Mouse (Mus musculus): ENCODE measurements around the gene Lemd2. TPM values are rescaled to one million over a fixed set of nuclear protein-coding genes. Genes with fewer than 3 reads are reported as not detected.

Gene Lemd2
- polyA plus RNA-seq, 1 experiment from 2014 or later: 24.0 TPM

- WGBS: 87% methylated on average over 6 of the region's 6 CpGs
- no peak for ATAC-seq
- Histone ChIP-seq H3K9ac (replicated peaks) (no peak overlapping the region), H3K9me3 (no peaks in the 10 kb centered on the region), H3K27me3 (no peaks in the 10 kb centered on the region), H3K36me3 (no peaks in the 10 kb centered on the region), H3K27ac (no peak overlapping the region), H3K4me1 (replicated peaks) (peaks cover 50% of the 10 kb centered on the region), H3K4me2 (replicated peaks) (no peak overlapping the region), H3K4me3 (replicated peaks) (no peak overlapping the region)
Measured at GRCm38 (mm10) chr17:27223821-27224220, 19.6 kb upstream of the Lemd2 start.

- Histone ChIP-seq H3K9ac (replicated peaks) (no peak overlapping the region), H3K4me1 (replicated peaks) (peaks cover 39% of the 10 kb centered on the region), H3K27me3 (no peaks in the 10 kb centered on the region; the same call in 1 of the 2 replicates), H3K4me3 (replicated peaks) (no peak overlapping the region), H3K4me2 (replicated peaks) (no peak overlapping the region), H3K36me3 (no peaks in the 10 kb centered on the region), H3K9me3 (no peaks in the 10 kb centered on the region), H3K27ac (no peak overlapping the region)
- WGBS: 89% methylated on average over 16 of the region's 16 CpGs
- ATAC-seq: no peak
Measured at GRCm38 (mm10) chr17:27221562-27221961, 17.3 kb upstream of the Lemd2 start.

- H3K27me3 ChIP-seq: no peaks in the 10 kb centered on the region; the same call in 1 of the 2 replicates
- WGBS: 44% methylated on average over 6 of the region's 6 CpGs
- H3K9me3 ChIP-seq: no peaks in the 10 kb centered on the region
- H3K4me3 ChIP-seq (replicated peaks): no peak overlapping the region
- ATAC-seq: no peak
- peaks cover 18% of the 10 kb centered on the region for H3K4me1 ChIP-seq (replicated peaks)
- H3K4me2 ChIP-seq (replicated peaks): no peak overlapping the region
- H3K27ac ChIP-seq: no peak overlapping the region
- no peaks in the 10 kb centered on the region for H3K36me3 ChIP-seq
- H3K9ac ChIP-seq (replicated peaks): no peak overlapping the region
Measured at GRCm38 (mm10) chr17:27218916-27219315, 14.6 kb upstream of the Lemd2 start.

GRCm38 (mm10) chr17:27218364-27218763 is 14.1 kb upstream of the Lemd2 start:
- no peak overlapping the region for H3K27ac ChIP-seq
- no peaks in the 10 kb centered on the region for H3K36me3 ChIP-seq
- no peaks in the 10 kb centered on the region; the same call in 1 of the 2 replicates for H3K27me3 ChIP-seq
- 44% methylated on average over 6 of the region's 8 CpGs for WGBS
- no peak for ATAC-seq
- no peak overlapping the region for H3K4me2 ChIP-seq (replicated peaks)
- no peak overlapping the region for H3K4me3 ChIP-seq (replicated peaks)
- no peak overlapping the region for H3K9ac ChIP-seq (replicated peaks)
- H3K4me1 ChIP-seq (replicated peaks): peaks cover 18% of the 10 kb centered on the region
- no peaks in the 10 kb centered on the region for H3K9me3 ChIP-seq

- no peak overlapping the region for H3K9ac ChIP-seq (replicated peaks)
- no peak overlapping the region for H3K27ac ChIP-seq
- H3K27me3 ChIP-seq: no peaks in the 10 kb centered on the region; the same call in 1 of the 2 replicates
- H3K4me1 ChIP-seq (replicated peaks): peaks cover 21% of the 10 kb centered on the region
- no peaks in the 10 kb centered on the region for H3K9me3 ChIP-seq
- no peak overlapping the region for H3K4me3 ChIP-seq (replicated peaks)
- no peaks in the 10 kb centered on the region for H3K36me3 ChIP-seq
- H3K4me2 ChIP-seq (replicated peaks): no peak overlapping the region
- peak; percentile 65; the same call in 1 of the 2 replicates for ATAC-seq
- 1% methylated on average over 11 of the region's 11 CpGs for WGBS
Measured at GRCm38 (mm10) chr17:27212768-27213525, 8.7 kb upstream of the Lemd2 start.

- H3K4me2 ChIP-seq (replicated peaks): no peak overlapping the region
- H3K27me3 ChIP-seq: no peaks in the 10 kb centered on the region; the same call in 1 of the 2 replicates
- H3K4me1 ChIP-seq (replicated peaks): peaks cover 23% of the 10 kb centered on the region
- H3K9me3 ChIP-seq: no peaks in the 10 kb centered on the region
- no peak overlapping the region for H3K4me3 ChIP-seq (replicated peaks)
- 50% methylated on average over 6 of the region's 6 CpGs for WGBS
- H3K27ac ChIP-seq: no peak overlapping the region
- no peaks in the 10 kb centered on the region for H3K36me3 ChIP-seq
- H3K9ac ChIP-seq (replicated peaks): 0 out of 2 replicates have a peak overlapping the region, but pooled peaks have one; percentile 15
- 0 out of 2 replicates have a peak, but pooled peaks have one; percentile 22 for ATAC-seq
Measured at GRCm38 (mm10) chr17:27212006-27212405, 7.7 kb upstream of the Lemd2 start.

DNA sequence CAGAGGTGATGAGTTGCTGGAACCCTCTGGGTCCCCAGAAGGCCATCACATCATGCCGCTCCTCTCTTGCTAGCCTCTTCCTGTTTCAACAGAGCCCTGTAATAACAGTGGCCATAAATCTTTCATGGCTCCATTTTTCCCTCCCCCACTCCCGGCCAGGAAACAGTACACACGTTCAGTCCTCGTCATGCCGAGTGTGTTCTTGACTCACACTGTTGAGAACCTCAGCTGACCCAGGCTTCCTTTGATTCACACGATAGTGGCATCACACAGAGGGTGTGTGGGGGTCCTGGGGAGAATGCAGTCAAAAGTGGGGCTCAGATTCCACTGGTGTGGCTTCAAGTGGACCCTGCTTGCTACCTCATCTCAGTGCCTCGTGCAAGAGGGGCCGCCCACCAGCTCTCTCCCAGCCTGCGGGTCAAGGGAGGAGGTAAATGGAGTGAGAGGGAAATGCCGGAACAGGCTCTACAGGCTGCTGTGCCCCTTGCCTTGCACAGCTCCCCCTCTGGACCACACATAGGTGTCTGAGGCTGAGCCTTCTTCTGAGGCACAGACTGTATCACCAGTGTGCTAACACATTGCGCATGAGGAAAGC is 2.9 kb upstream of the Lemd2 start:
- Histone ChIP-seq H3K9ac (replicated peaks) (no peak overlapping the region), H3K4me1 (replicated peaks) (peaks cover 44% of the 10 kb centered on the region), H3K9me3 (no peaks in the 10 kb centered on the region), H3K4me2 (replicated peaks) (no peak overlapping the region), H3K27ac (no peak overlapping the region), H3K27me3 (no peaks in the 10 kb centered on the region), H3K36me3 (peaks cover 3% of the 10 kb centered on the region; the same call in 1 of the 2 replicates), H3K4me3 (replicated peaks) (no peak overlapping the region)
- WGBS: 75% methylated on average over 11 of the region's 11 CpGs
- ATAC-seq: no peak

DNA sequence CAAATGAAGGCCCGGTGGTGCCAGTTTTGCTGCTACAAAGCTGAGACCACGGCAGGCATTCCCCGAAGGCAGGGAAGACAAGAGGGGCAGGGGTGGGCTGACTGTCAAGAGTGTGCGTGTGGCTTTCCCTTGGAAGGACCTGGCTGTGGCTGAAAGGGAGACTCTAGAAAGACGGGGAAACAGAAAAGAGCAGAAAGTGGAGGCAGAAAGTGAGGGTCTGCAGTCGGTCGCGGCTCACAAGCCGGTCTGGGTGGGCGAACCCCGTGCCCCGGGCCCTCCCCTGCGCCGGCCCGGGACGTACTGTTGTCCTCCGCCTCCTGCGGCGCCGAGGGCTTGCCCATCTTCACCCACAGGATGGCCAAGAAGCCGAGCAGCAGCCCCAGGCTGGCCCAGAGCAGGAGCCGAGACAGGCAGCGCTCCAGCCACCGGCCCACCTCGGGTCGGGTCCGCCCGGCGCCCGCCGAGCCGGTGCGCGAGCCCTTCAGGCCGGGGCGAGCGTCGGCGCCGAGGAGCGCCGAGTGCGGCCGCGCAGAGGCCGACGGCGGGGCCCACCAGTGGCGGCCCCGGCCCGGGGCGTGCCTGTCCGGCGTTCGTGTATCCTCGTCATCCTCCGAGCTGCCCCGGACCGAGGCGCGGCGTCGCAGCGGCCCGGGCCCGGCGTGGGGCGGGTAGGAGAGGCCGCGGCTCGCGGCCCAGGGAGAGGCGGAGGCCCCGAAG is 753 bp downstream of the Lemd2 start:
- H3K4me3 ChIP-seq (replicated peaks): peak overlapping the region; percentile 90
- H3K27ac ChIP-seq: peak overlapping the region; percentile 98
- WGBS: 0% methylated on average over 36 of the region's 74 CpGs
- peak overlapping the region; percentile 94 for H3K4me2 ChIP-seq (replicated peaks)
- peaks cover 58% of the 10 kb centered on the region for H3K4me1 ChIP-seq (replicated peaks)
- peak; percentile 59 for ATAC-seq
- peaks cover 38% of the 10 kb centered on the region for H3K36me3 ChIP-seq
- H3K9ac ChIP-seq (replicated peaks): peak overlapping the region; percentile 99
- no peaks in the 10 kb centered on the region for H3K27me3 ChIP-seq
- no peaks in the 10 kb centered on the region for H3K9me3 ChIP-seq

DNA sequence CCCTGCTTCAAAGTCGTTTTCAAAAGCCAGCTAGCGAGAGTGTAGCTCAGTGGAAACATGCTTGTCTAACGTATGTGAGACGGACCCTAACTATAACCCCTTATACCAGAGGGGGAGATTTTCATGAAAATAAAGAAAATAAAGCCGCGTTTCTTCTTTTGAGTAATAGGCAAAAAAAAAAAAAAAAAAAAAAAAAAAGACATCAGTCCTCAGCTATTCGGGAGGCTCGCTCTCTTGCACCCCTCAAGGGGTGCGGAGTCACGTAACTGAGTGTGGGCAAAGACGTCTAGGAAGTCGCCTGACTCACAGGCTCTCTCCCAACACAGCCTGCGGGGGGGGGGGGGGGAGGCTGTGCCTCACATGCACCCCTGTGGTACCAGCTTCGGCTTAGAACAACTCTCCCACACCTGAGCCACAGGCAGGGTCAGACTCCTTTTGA is 1.3 kb downstream of the Lemd2 start:
- 44% methylated on average over 13 of the region's 14 CpGs for WGBS
- peak overlapping the region; percentile 98 for H3K27ac ChIP-seq
- peaks cover 58% of the 10 kb centered on the region for H3K4me1 ChIP-seq (replicated peaks)
- H3K27me3 ChIP-seq: no peaks in the 10 kb centered on the region
- peaks cover 43% of the 10 kb centered on the region for H3K36me3 ChIP-seq
- H3K9ac ChIP-seq (replicated peaks): peak overlapping the region; percentile 99
- peak overlapping the region; percentile 90 for H3K4me3 ChIP-seq (replicated peaks)
- H3K9me3 ChIP-seq: no peaks in the 10 kb centered on the region
- no peak for ATAC-seq
- H3K4me2 ChIP-seq (replicated peaks): peak overlapping the region; percentile 94

DNA sequence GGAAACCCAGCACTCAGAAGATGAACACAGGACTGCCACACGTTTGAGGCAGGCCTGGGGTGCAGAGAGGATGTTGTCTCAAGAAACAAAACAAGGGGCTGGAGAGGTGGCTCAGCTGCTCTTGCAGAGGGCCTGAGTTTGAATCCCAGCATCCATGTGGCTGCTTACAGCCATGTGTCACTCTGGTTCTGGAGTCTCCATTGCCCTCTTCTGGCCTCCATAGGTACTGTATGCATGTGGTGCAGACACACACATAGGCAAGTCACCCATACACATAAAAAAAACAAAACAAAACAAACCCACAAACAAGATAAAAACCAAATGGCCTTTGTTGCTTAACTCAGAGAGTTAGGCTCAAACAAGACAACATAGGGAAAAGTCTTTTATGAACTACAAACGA is 2.3 kb downstream of the Lemd2 start:
- Histone ChIP-seq H3K4me3 (replicated peaks) (no peak overlapping the region), H3K27ac (peak overlapping the region; percentile 3; the same call in 1 of the 2 replicates), H3K4me1 (replicated peaks) (peaks cover 60% of the 10 kb centered on the region), H3K9ac (replicated peaks) (no peak overlapping the region), H3K9me3 (no peaks in the 10 kb centered on the region), H3K27me3 (no peaks in the 10 kb centered on the region), H3K4me2 (replicated peaks) (no peak overlapping the region), H3K36me3 (peaks cover 53% of the 10 kb centered on the region)
- no peak for ATAC-seq
- WGBS: 90% methylated on average over 2 of the region's 2 CpGs

DNA sequence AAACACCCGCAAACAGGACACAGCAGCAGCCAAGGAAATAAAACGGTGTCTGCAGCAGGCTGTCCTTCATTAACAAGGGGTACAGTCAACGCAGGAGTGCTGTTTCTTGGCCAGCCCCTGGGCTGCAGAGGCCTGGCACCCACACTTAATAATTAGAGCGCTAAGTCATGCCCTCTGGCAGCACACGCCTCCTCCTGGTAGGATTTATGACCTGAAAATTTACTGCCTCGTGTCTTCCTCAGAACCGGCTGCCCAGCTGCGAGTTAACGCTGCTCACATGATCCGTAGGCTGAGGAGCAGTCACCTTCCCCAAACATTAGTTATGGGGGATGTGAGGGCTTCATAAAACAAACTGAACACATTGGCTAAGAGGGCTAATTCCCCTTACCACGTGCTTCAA is 3.5 kb downstream of the Lemd2 start:
- peaks cover 65% of the 10 kb centered on the region for H3K4me1 ChIP-seq (replicated peaks)
- H3K4me2 ChIP-seq (replicated peaks): no peak overlapping the region
- ATAC-seq: no peak
- H3K4me3 ChIP-seq (replicated peaks): no peak overlapping the region
- peak overlapping the region; percentile 24; the same call in 1 of the 2 replicates for H3K9ac ChIP-seq (replicated peaks)
- WGBS: 85% methylated on average over 11 of the region's 11 CpGs
- H3K27me3 ChIP-seq: no peaks in the 10 kb centered on the region
- no peaks in the 10 kb centered on the region for H3K9me3 ChIP-seq
- no peak overlapping the region; the same call in 1 of the 2 replicates for H3K27ac ChIP-seq
- peaks cover 60% of the 10 kb centered on the region for H3K36me3 ChIP-seq

- Histone ChIP-seq H3K4me2 (replicated peaks) (no peak overlapping the region), H3K36me3 (peaks cover 69% of the 10 kb centered on the region), H3K27ac (no peak overlapping the region), H3K9ac (replicated peaks) (peak overlapping the region; percentile 23; the same call in 1 of the 2 replicates), H3K4me1 (replicated peaks) (peaks cover 65% of the 10 kb centered on the region), H3K4me3 (replicated peaks) (no peak overlapping the region), H3K9me3 (no peaks in the 10 kb centered on the region), H3K27me3 (no peaks in the 10 kb centered on the region)
- ATAC-seq: no peak
- whole genome bisulfite sequencing: 76% methylated on average over 7 of the region's 7 CpGs
Measured at GRCm38 (mm10) chr17:27199864-27200263, 4.4 kb downstream of the Lemd2 start.
